8 mouse cellular contexts compared by ENCODE assay signal in genomic region chr10:59916649-59917048, GRCm38 (mm10). TPM values are rescaled to one million over a fixed set of nuclear protein-coding genes. Genes with fewer than 3 reads are reported as not detected.
DNase-seq lines count a peak whose midpoint lies in the region; ATAC-seq and TF ChIP-seq lines count a peak whose summit lies in the region.

No protein-coding gene starts in this region.

- no peak overlapping the region for H3K9ac ChIP-seq in hindbrain, embryonic 12.5 days
- H3K9ac ChIP-seq in liver, embryonic 14.5 days (replicated peaks) = no peak overlapping the region

- H3K4me3 ChIP-seq in erythroblast, embryonic 14.5 days (replicated peaks) = peak overlapping the region; percentile 16
- H3K4me3 ChIP-seq in hindbrain, embryonic 12.5 days = peak overlapping the region; percentile 7; the same call in 1 of the 2 replicates
- H3K4me3 ChIP-seq in liver, embryonic 14.5 days (ENCODE audit: insufficient read depth in 1 of 2, low read depth in 2 of 2, low read length in 2 of 2) = peak overlapping the region in 1 of 2 experiments; percentile 22; a peak in 2 of 4 replicates
- peak overlapping the region; percentile 12; the same call in 1 of the 2 replicates for H3K4me3 ChIP-seq in olfactory bulb, adult 2 months (ENCODE audit: insufficient read depth, low read depth, low read length)

- no peak for TF ChIP-seq POLR2A in olfactory bulb, adult 2 months (IDR thresholded peaks at IDR 0.05; ENCODE audit: insufficient read depth, low read depth, low read length)

- 2% methylated on average over 10 of the region's 10 CpGs for WGBS in hindbrain, embryonic 12.5 days
- WGBS in liver, embryonic 14.5 days (ENCODE audit: insufficient replicate concordance) = 1% methylated on average over 10 of the region's 10 CpGs
- 4% methylated on average over 10 of the region's 10 CpGs for WGBS in olfactory bulb, adult 2 months

- H3K27me3 ChIP-seq in erythroblast, embryonic 14.5 days (ENCODE audit: control insufficient read depth) = peaks cover 29% of the 10 kb centered on the region
- no peaks in the 10 kb centered on the region for H3K27me3 ChIP-seq in hindbrain, embryonic 12.5 days
- H3K27me3 ChIP-seq in liver, embryonic 14.5 days (ENCODE audit: control insufficient read depth, insufficient read depth, low read length) = no peaks in the 10 kb centered on the region

- ATAC-seq in erythroblast, adult 5-6 weeks (replicated peaks; ENCODE audit: low FRiP score, poor library complexity, severe bottlenecking) = no peak
- peak; percentile 62 for ATAC-seq in hindbrain, embryonic 12.5 days (ENCODE audit: low FRiP score)
- ATAC-seq in liver, embryonic 14.5 days (ENCODE audit: insufficient read depth) = peak; percentile 59
- no peak for ATAC-seq in monocyte, adult 5-6 weeks (replicated peaks; ENCODE audit: insufficient number of reproducible peaks, low FRiP score, low TSS enrichment, poor library complexity, severe bottlenecking)

- peaks cover 40% of the 10 kb centered on the region for H3K4me1 ChIP-seq in erythroblast, embryonic 14.5 days (ENCODE audit: control insufficient read depth)
- peaks cover 40% of the 10 kb centered on the region for H3K4me1 ChIP-seq in hindbrain, embryonic 12.5 days
- H3K4me1 ChIP-seq in liver, embryonic 14.5 days (replicated peaks; ENCODE audit: control insufficient read depth in 2 of 2, insufficient read depth in 2 of 2, low read length in 1 of 2) = peaks cover 13 to 27% of the 10 kb centered on the region in 2 experiments
- peaks cover 28% of the 10 kb centered on the region for H3K4me1 ChIP-seq in olfactory bulb, adult 2 months (ENCODE audit: control insufficient read depth, insufficient read depth, low read length)

- TF ChIP-seq CTCF in liver, embryonic 14.5 days (IDR thresholded peaks at IDR 0.05; ENCODE audit: low read depth) = no peak
- no peak for TF ChIP-seq CTCF in olfactory bulb, adult 2 months (IDR thresholded peaks at IDR 0.05; ENCODE audit: insufficient read depth, low read depth, low read length)

- H3K4me2 ChIP-seq in hindbrain, embryonic 12.5 days (replicated peaks) = peak overlapping the region; percentile 39
- H3K4me2 ChIP-seq in liver, embryonic 14.5 days (ENCODE audit: low read depth) = peak overlapping the region; percentile 38

- peak overlapping the region; percentile 49; the same call in 1 of the 2 replicates for H3K27ac ChIP-seq in hindbrain, embryonic 12.5 days
- no peak overlapping the region for H3K27ac ChIP-seq in liver, embryonic 14.5 days
- H3K27ac ChIP-seq in olfactory bulb, adult 2 months (ENCODE audit: insufficient read depth, low read depth, low read length) = no peak overlapping the region

- DNase-seq in embryo, embryonic 11 days = peak; percentile 89
- DNase-seq in liver, embryonic 14.5 days (ENCODE audit: low read depth in 3 of 3, low spot score in 3 of 3) = no peak
- no peak for DNase-seq in ovary, postnatal 36 days (ENCODE audit: low spot score)

- no peaks in the 10 kb centered on the region for H3K9me3 ChIP-seq in erythroblast, embryonic 14.5 days (ENCODE audit: control insufficient read depth, low read length)
- no peaks in the 10 kb centered on the region for H3K9me3 ChIP-seq in hindbrain, embryonic 12.5 days (replicated peaks)
- no peaks in the 10 kb centered on the region for H3K9me3 ChIP-seq in liver, embryonic 14.5 days (ENCODE audit: control insufficient read depth, low read length)

- no peak for TF ChIP-seq EP300 in liver, embryonic 14.5 days (IDR thresholded peaks at IDR 0.05; ENCODE audit: low read depth)

- no peaks in the 10 kb centered on the region for H3K36me3 ChIP-seq in erythroblast, embryonic 14.5 days (ENCODE audit: control insufficient read depth)
- H3K36me3 ChIP-seq in hindbrain, embryonic 12.5 days = no peaks in the 10 kb centered on the region
- H3K36me3 ChIP-seq in liver, embryonic 14.5 days (replicated peaks; ENCODE audit: control insufficient read depth, insufficient read depth, low read depth) = no peaks in the 10 kb centered on the region

RNA-seq across cellular contexts. Expression of gene Ddit4, which starts 35.0 kb away (rescaled TPM):
- 0.06 and 0.07 TPM in 2 replicates for polyA plus RNA-seq in erythroblast, embryonic 14.5 days (2012)
- total RNA-seq in erythroblast, adult 5-6 weeks (2015; ENCODE audit: low replicate concordance) = 1.7 TPM in 1 of 2 replicates, not detected in the other
- 0.17 and 0.84 TPM in 2 replicates for total RNA-seq in erythroblast, adult 5-6 weeks (2017; ENCODE audit: low replicate concordance)
- 78.1 and 78.6 TPM in 2 replicates for polyA plus RNA-seq in hindbrain, embryonic 12.5 days (2016; fragmentation: Nextera tagmentation; extraction: Ambion mirVana)
- polyA plus RNA-seq in liver, embryonic 14.5 days (2012; rRNA removed) = 2.5 and 3.3 TPM in 2 replicates
- 0.20 and 0.39 TPM in 2 replicates for polyA plus RNA-seq in liver, embryonic 14.5 days (2014; fragmentation: Nextera tagmentation; extraction: Ambion mirVana)
- 264 TPM in 1 of 2 replicates, not detected in the other for polyA plus RNA-seq in olfactory bulb, adult 2 months (2012; ENCODE audit: insufficient read depth, insufficient read length, low replicate concordance, missing spikeins)
- total RNA-seq in monocyte, adult 5-6 weeks (2017) = 29.5 to 34.2 TPM (median 34.2 TPM) in 3 replicates

RNA-seq across cellular contexts. Expression of gene Dnajb12, which starts 37.3 kb away (rescaled TPM):
- 7.9 and 8.8 TPM in 2 replicates for polyA plus RNA-seq in erythroblast, embryonic 14.5 days (2012)
- 13.6 and 28.2 TPM in 2 replicates for total RNA-seq in erythroblast, adult 5-6 weeks (2015; ENCODE audit: low replicate concordance)
- total RNA-seq in erythroblast, adult 5-6 weeks (2017; ENCODE audit: low replicate concordance) = 39.8 and 43.4 TPM in 2 replicates
- polyA plus RNA-seq in hindbrain, embryonic 12.5 days (2016; fragmentation: Nextera tagmentation; extraction: Ambion mirVana) = 23.8 and 24.7 TPM in 2 replicates
- 9.5 and 12.4 TPM in 2 replicates for polyA plus RNA-seq in liver, embryonic 14.5 days (2012; rRNA removed)
- polyA plus RNA-seq in liver, embryonic 14.5 days (2014; fragmentation: Nextera tagmentation; extraction: Ambion mirVana) = 12.0 and 15.6 TPM in 2 replicates
- not detected in 2 replicates for polyA plus RNA-seq in olfactory bulb, adult 2 months (2012; ENCODE audit: insufficient read depth, insufficient read length, low replicate concordance, missing spikeins)
- total RNA-seq in monocyte, adult 5-6 weeks (2017) = 29.6 to 41.9 TPM (median 30.0 TPM) in 3 replicates

Comparison
In these comparisons a context has a peak if more than half of its experiments do, and no peak if none do; other contexts are left out.
1. ATAC-seq: peak in hindbrain, embryonic 12.5 days (single experiment) and liver, embryonic 14.5 days (single experiment); none in erythroblast, adult 5-6 weeks (single experiment) and monocyte, adult 5-6 weeks (single experiment).
2. RNA of gene Ddit4, which starts 35.0 kb away (polyA plus RNA-seq): 264 TPM in olfactory bulb, adult 2 months and 78.1 to 78.6 TPM in hindbrain, embryonic 12.5 days; 0.20 to 3.3 TPM in liver, embryonic 14.5 days and 0.06 to 0.07 TPM in erythroblast, embryonic 14.5 days; every median in the first group is over 10 times any median in the second.